Mouse (Mus musculus) stomach, postnatal 0 days (tissue): ENCODE measurements around the gene Rad51b. TPM values are rescaled to one million over a fixed set of nuclear protein-coding genes. Genes with fewer than 3 reads are reported as not detected.

Experiments
- ATAC-seq: fragments of 200-750 bp; cut with Nextera tagmentation; 2 replicates; pipeline ENCODE4 v1.8.0; 2017; ENCODE audit not compliant: low FRiP score, low TSS enrichment
- DNase-seq: peaks from one replicate; pipeline ENCODE4 v3.0.0-alpha.2; 2016; ENCODE audit warnings: low spot score
- H3K27ac ChIP-seq: fragments of 300-500 bp; sonication (generic); replicated peaks from 2 replicates; pipeline ENCODE4 v1.5.1; 2014; ENCODE audit warnings: mild to moderate bottlenecking, control low read depth
- H3K27me3 ChIP-seq: fragments of 300-500 bp; sonication (generic); 2 replicates; pipeline ENCODE4 v1.6.1; 2014; ENCODE audit warnings: low read length; ENCODE audit not compliant: control insufficient read depth, insufficient read depth
- H3K36me3 ChIP-seq: fragments of 300-500 bp; sonication (generic); 2 replicates; pipeline ENCODE4 v1.6.1; 2014; ENCODE audit warnings: low read length, mixed read lengths; ENCODE audit not compliant: control insufficient read depth, insufficient read depth
- H3K4me1 ChIP-seq: fragments of 300-500 bp; sonication (generic); replicated peaks from 2 replicates; pipeline ENCODE4 v1.6.1; 2014; ENCODE audit warnings: antibody characterized with exemption; ENCODE audit not compliant: control insufficient read depth, insufficient read depth
- H3K4me2 ChIP-seq: fragments of 300-500 bp; sonication (generic); replicated peaks from 2 replicates; pipeline ENCODE4 v1.6.1; 2014; ENCODE audit warnings: low read depth, mild to moderate bottlenecking, control low read depth, moderate library complexity
- H3K4me3 ChIP-seq: fragments of 300-500 bp; sonication (generic); 2 replicates; pipeline ENCODE4 v1.5.1; 2014; ENCODE audit warnings: low read depth, low read length, control low read depth
- H3K9ac ChIP-seq: fragments of 300-500 bp; sonication (generic); 2 replicates; pipeline ENCODE4 v1.6.1; 2014; ENCODE audit warnings: mild to moderate bottlenecking, low read length, control low read depth, mixed read lengths
- H3K9me3 ChIP-seq: fragments of 300-500 bp; sonication (generic); 2 replicates; pipeline ENCODE4 v1.6.1; 2016; ENCODE audit warnings: low read length; ENCODE audit not compliant: control insufficient read depth
- CTCF ChIP-seq: IDR thresholded peaks from 2 replicates; pipeline ENCODE4 v1.5.1; 2016; ENCODE audit warnings: antibody characterized with exemption, low read depth, mild to moderate bottlenecking, moderate library complexity
- EP300 ChIP-seq: optimal IDR thresholded peaks from 2 replicates; pipeline ENCODE3; 2016; ENCODE audit warnings: antibody characterized with exemption
- WGBS: fragments of 180-500 bp; shearing (Covaris S2); extraction: QIAGEN DNeasy Blood & Tissue Kit; methylation state at CpG from one replicate; pipeline ENCODE4 v1.1.7; 2014; 5-methylcytosine and 5-hydroxymethylcytosine counted together
- polyA plus RNA-seq: library from polyadenylated mRNA; unstranded; fragments of >200 nt; fragmentation: Nextera tagmentation; extraction: Ambion mirVana; gene quantifications from 2 replicates; pipeline ENCODE4 v1.2.1, GENCODE M21; 2015

Gene Rad51b
- polyA plus RNA-seq, 1 experiment from 2014 or later: 2.0 TPM

DNA sequence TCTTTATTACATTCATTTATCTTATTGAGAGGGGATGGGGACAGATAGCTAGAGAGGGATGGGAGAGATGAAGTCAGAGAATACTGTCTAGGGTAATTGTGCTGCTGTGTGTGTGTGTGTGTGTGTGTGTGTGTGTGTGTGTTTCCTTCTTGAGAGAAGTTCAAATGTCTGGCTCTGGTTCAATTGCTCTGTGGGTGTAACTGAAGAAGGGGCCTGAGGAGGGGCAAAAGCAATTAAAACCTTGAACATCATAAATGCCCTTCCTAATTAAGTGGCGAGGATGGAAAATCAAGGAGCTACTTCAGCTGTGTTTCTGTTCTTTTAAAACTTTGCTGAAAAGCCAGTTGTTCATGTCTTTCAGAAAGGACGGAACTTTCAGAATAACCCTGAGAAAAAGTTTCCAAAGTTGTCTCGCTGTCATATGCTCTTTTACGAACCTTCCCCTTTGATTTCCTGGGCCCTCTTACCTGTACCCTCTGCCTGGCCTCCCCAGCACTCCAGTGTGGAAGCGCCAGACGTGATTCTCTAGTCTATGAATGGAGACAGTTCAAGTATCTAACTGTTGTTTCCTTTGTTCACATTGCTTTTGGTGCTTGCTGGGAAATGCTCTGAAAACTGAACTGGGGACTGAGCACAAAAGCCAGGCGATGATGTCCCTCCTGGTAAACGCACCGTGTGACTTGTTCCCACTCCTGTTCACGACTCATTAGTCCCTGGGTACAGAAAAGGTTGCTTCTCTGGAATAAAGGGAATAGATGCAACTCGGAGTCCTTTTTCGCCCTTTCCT is 158.2 kb downstream of the Rad51b start:
- ATAC-seq (no peak), DNase-seq (no peak)
- no peak overlapping the region for H3K4me3 ChIP-seq
- H3K36me3 ChIP-seq: no peaks in the 10 kb centered on the region
- no peaks in the 10 kb centered on the region for H3K4me1 ChIP-seq
- no peak for TF ChIP-seq EP300
- 68% methylated on average over 12 of the region's 12 CpGs for WGBS
- no peaks in the 10 kb centered on the region for H3K9me3 ChIP-seq
- no peak overlapping the region for H3K9ac ChIP-seq
- H3K27ac ChIP-seq: peak overlapping the region; percentile 46; the same call in 1 of the 2 replicates
- H3K27me3 ChIP-seq: no peaks in the 10 kb centered on the region
- no peak overlapping the region; the same call in 1 of the 2 replicates for H3K4me2 ChIP-seq

DNA sequence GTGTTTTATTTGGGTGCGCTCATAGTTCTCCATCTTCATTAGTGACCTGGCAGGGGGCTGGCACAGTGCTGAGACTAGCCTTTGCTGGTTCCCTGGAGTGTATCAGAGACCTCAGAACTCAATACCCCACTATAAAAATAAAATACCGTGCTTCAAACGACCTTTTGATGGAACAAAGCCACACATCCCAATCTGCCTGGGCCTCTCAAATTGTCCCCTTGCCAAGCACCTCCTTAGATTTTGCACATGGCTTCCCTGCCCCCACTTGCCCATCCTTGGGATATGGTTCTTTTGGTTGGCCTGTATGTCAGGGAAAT is 158.7 kb downstream of the Rad51b start:
- TF ChIP-seq EP300 (no peak), CTCF (no peak)
- no peak overlapping the region for H3K27ac ChIP-seq
- H3K9me3 ChIP-seq: no peaks in the 10 kb centered on the region
- H3K36me3 ChIP-seq: no peaks in the 10 kb centered on the region
- no peak overlapping the region for H3K4me3 ChIP-seq
- no peak overlapping the region for H3K4me2 ChIP-seq
- 43% methylated on average over 3 of the region's 3 CpGs for WGBS
- no peak for ATAC-seq
- H3K9ac ChIP-seq: no peak overlapping the region
- no peak for DNase-seq
- H3K4me1 ChIP-seq: no peaks in the 10 kb centered on the region
- no peaks in the 10 kb centered on the region for H3K27me3 ChIP-seq

DNA sequence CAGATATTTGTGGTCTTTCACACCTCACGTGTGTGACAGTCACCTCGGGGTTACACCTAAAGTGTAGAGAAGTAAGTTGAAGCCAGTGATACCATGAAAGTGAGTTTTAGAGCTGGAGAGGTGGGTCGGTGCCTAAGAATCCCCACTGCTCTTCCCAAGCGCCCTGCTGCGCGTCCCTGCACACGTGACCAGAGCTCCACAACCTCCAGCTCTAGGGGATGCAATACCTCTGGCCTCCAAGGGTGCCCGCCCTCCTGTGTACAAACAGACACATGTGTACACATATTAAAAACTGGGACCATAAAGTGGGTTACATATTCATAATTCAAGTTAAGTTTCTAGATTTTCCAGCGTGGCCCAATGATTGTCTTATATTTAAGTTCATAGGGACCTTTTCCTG is 159.2 kb downstream of the Rad51b start:
- Histone ChIP-seq H3K27ac (no peak overlapping the region), H3K9me3 (no peaks in the 10 kb centered on the region), H3K4me2 (no peak overlapping the region), H3K36me3 (no peaks in the 10 kb centered on the region), H3K27me3 (no peaks in the 10 kb centered on the region), H3K9ac (no peak overlapping the region), H3K4me3 (no peak overlapping the region), H3K4me1 (no peaks in the 10 kb centered on the region)
- TF ChIP-seq CTCF: no peak
- no peak for ATAC-seq
- DNase-seq: no peak
- 85% methylated on average over 9 of the region's 9 CpGs for WGBS

DNA sequence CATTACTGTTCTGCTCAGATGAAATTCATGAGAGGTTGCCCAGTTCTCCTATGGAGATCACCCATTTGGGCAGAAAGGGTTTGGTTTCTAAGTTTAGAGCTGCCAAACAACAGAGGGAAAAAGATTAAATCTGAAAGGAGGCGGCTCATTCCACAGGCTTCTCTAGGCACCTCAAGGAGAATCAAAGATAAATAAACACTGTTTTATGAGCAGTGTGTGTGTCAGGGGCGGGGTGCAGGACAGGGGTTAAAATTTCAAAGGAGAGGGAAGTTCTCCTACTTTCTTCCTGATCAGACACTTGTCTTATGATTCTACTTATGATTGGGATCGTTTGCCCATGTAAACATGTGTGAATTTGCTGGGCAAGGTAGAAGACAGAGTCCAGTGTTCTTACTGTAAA is 166.3 kb downstream of the Rad51b start:
- TF ChIP-seq CTCF (no peak), EP300 (no peak)
- no peak overlapping the region for H3K9ac ChIP-seq
- H3K36me3 ChIP-seq: no peaks in the 10 kb centered on the region
- no peaks in the 10 kb centered on the region for H3K27me3 ChIP-seq
- DNase-seq (no peak), ATAC-seq (no peak)
- no peak overlapping the region for H3K4me2 ChIP-seq
- no peaks in the 10 kb centered on the region; the same call in 1 of the 2 replicates for H3K4me1 ChIP-seq
- no peaks in the 10 kb centered on the region for H3K9me3 ChIP-seq
- H3K27ac ChIP-seq: peak overlapping the region; percentile 14; the same call in 1 of the 2 replicates
- 31% methylated on average over 3 of the region's 3 CpGs for WGBS
- no peak overlapping the region for H3K4me3 ChIP-seq

DNA sequence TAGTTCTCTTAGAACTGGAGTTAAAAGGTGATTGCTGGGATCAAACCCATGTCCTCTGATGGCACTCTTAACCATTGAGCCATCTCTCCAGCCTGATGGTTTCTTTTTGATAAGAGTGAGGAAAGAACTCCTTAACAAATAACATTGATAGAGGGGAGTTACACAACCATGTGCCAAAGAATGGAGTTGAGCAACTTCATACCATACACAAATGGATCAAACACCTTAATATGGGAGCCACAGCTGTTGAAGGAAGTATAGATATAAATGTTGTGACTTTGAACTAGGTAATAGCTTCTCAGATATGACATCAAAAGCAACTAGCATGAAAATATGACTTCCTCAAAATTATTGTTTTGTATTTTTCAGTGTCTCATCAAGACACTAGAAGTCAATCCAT is 173.0 kb downstream of the Rad51b start:
- ATAC-seq: no peak
- no peaks in the 10 kb centered on the region for H3K27me3 ChIP-seq
- TF ChIP-seq EP300 (no peak), CTCF (no peak)
- DNase-seq: no peak
- H3K9ac ChIP-seq: no peak overlapping the region
- H3K36me3 ChIP-seq: no peaks in the 10 kb centered on the region
- H3K4me3 ChIP-seq: no peak overlapping the region
- H3K9me3 ChIP-seq: no peaks in the 10 kb centered on the region
- peaks cover 2% of the 10 kb centered on the region; the same call in 1 of the 2 replicates for H3K4me1 ChIP-seq
- no peak overlapping the region for H3K27ac ChIP-seq
- H3K4me2 ChIP-seq: no peak overlapping the region

DNA sequence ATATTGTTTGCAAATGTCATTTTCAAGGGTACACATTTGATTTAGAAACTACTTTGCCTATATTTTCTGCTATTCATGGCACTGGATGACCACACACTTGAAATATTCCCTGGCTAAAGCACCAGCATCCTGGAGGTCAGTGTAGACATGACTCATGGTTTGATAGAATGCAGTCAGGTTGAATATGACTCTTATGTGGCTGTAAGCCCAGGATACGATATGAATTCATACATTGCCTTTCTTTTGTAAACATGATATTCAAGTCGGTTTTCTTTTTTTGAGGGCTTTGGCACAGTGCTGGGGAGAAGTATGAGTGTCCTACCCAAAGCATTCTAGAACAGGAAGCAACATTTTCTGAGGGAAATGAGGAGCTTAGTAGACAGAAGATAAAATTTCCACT is 174.8 kb downstream of the Rad51b start:
- Histone ChIP-seq H3K4me2 (no peak overlapping the region), H3K27ac (peak overlapping the region; percentile 63), H3K9ac (no peak overlapping the region), H3K4me3 (no peak overlapping the region), H3K27me3 (no peaks in the 10 kb centered on the region), H3K4me1 (peaks cover 4% of the 10 kb centered on the region; the same call in 1 of the 2 replicates), H3K36me3 (no peaks in the 10 kb centered on the region), H3K9me3 (no peaks in the 10 kb centered on the region)
- 7% methylated on average over 2 of the region's 2 CpGs for WGBS
- DNase-seq (no peak), ATAC-seq (peak; percentile 86)
- TF ChIP-seq CTCF (no peak), EP300 (peak; percentile 78)
